Mouse (Mus musculus) hindbrain, embryonic 15.5 days (tissue): ENCODE data around the gene Fancg. TPM values are rescaled to one million over a fixed set of nuclear protein-coding genes. Genes with fewer than 3 reads are reported as not detected.

Source experiments
- ATAC-seq: fragments of 200-750 bp; cut with Nextera tagmentation; 2 replicates; pipeline ENCODE4 v1.8.0; 2017; ENCODE audit warnings: low read depth, moderate number of reproducible peaks, moderate TSS enrichment; ENCODE audit not compliant: low FRiP score
- H3K27ac ChIP-seq: fragments of 300-500 bp; sonication (generic); replicated peaks from 2 replicates; pipeline ENCODE4 v1.5.1; 2015; ENCODE audit warnings: mild to moderate bottlenecking, inconsistent platforms
- H3K27me3 ChIP-seq: fragments of 300-500 bp; sonication (generic); 2 replicates; pipeline ENCODE4 v1.6.1; 2015; ENCODE audit warnings: control low read depth, inconsistent platforms
- H3K36me3 ChIP-seq: fragments of 300-500 bp; sonication (generic); 2 replicates; pipeline ENCODE4 v1.6.1; 2015; ENCODE audit warnings: control low read depth, inconsistent platforms
- H3K4me1 ChIP-seq: fragments of 300-500 bp; sonication (generic); replicated peaks from 2 replicates; pipeline ENCODE4 v1.6.1; 2015; ENCODE audit warnings: control low read depth, inconsistent platforms
- H3K4me2 ChIP-seq: fragments of 300-500 bp; sonication (generic); 2 replicates; pipeline ENCODE4 v1.6.1; 2015; ENCODE audit warnings: moderate library complexity, mild to moderate bottlenecking, inconsistent platforms
- H3K4me3 ChIP-seq: fragments of 300-500 bp; sonication (generic); 2 replicates; pipeline ENCODE4 v1.5.1; 2015; ENCODE audit warnings: mild to moderate bottlenecking, inconsistent platforms
- H3K9ac ChIP-seq: fragments of 300-500 bp; sonication (generic); 2 replicates; pipeline ENCODE4 v1.6.1; 2015; ENCODE audit warnings: inconsistent platforms
- H3K9me3 ChIP-seq: fragments of 300-500 bp; sonication (generic); 2 replicates; pipeline ENCODE4 v1.6.1; 2016; ENCODE audit warnings: control low read depth, inconsistent platforms
- WGBS: fragments of 180-500 bp; shearing (Covaris S2); methylation state at CpG from one replicate; pipeline ENCODE4 v1.1.7; 2015; 5-methylcytosine and 5-hydroxymethylcytosine counted together
- polyA plus RNA-seq: library from polyadenylated mRNA; unstranded; fragments of >200 nt; fragmentation: Nextera tagmentation; extraction: Ambion mirVana; gene quantifications from 2 replicates; pipeline ENCODE4 v1.2.1, GENCODE M21; 2015

Fancg gene
- polyA plus RNA-seq: 21.1 and 25.4 TPM in 2 replicates

DNA sequence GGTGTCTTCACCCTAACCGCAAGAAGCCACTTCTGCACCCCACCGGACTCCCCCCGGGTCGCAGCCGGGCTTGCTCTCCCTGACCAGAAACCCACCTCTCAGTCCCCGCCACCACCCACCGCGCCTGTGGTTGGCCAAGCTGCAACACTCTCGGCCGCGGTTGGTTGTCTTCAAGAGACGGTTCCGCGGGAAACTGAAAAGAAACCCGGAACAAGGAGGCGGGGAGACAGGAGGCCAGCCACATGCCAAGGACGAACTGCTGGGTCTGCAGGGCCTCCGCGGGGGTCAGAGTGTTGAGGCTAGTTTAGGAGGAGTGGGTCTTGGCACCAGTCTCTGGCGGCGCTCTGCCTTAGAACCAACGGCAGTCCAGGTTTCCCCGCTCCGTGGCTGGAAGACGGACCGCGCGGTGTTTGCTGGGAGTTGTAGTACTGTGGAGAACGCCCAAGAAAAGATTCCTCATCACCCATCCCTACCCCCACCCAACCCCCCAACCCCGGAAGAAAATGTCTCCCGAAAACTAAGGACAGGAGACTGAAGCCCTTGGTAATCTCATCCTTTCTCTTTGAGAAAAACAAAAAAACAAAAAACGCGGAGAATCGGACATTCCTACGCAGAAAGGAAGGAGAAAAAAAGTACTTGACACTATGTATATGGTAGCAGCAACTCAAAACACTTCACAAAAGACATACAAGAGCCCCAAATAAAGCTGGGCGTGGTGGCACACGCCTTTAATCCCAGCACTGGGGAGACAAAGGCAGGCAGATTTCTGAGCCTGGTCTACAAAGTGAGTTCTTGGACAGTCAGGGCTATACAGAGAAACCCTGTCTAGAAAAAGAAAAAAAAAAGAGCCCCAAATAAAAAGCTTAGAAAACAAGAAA, at the start of gene Fancg:
Fancg (minus strand) TSS at position 346 of the 878 bp plus-strand sequence.
- ATAC-seq: peak; percentile 95
- WGBS: 1% methylated on average over 37 of the region's 37 CpGs
- H3K9me3 ChIP-seq: no peaks in the 10 kb centered on the region
- no peaks in the 10 kb centered on the region for H3K36me3 ChIP-seq
- peak within 1 kb of the TSS; percentile 82 for H3K4me3 ChIP-seq
- peak within 1 kb of the TSS; percentile 2; the same call in 1 of the 2 replicates for H3K27ac ChIP-seq
- H3K4me2 ChIP-seq: peak within 1 kb of the TSS; percentile 75
- no peaks in the 10 kb centered on the region for H3K27me3 ChIP-seq
- peaks cover 15% of the 10 kb centered on the region for H3K4me1 ChIP-seq
- H3K9ac ChIP-seq: peak within 1 kb of the TSS; percentile 53

DNA sequence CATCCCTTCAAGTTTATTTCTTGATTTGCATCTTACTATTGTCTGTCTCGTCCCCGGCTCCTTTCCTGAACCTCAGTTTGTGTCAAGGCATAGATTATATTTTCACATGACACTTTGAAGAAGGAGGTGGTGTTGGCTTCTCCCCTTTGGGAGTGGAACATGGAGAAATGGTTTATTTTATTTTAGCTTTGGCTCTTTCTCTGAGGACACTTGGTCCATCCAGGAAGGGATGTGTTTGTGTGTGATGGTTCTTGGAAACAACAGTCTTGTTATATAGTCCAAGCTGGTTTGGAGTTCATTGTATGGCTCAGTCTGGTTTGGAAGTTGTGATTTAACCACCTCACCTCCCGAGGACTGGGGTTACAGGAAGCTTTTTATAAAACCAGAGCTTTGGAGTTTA, 49.4 kb upstream of the Fancg start:
- Histone ChIP-seq H3K4me3 (peak overlapping the region; percentile 77), H3K9ac (peak overlapping the region; percentile 72), H3K9me3 (no peaks in the 10 kb centered on the region), H3K4me1 (peaks cover 17% of the 10 kb centered on the region), H3K27ac (peak overlapping the region; percentile 86; the same call in 1 of the 2 replicates), H3K4me2 (peak overlapping the region; percentile 69), H3K27me3 (no peaks in the 10 kb centered on the region), H3K36me3 (no peaks in the 10 kb centered on the region)
- 32% methylated on average over 3 of the region's 3 CpGs for WGBS
- ATAC-seq: no peak

DNA sequence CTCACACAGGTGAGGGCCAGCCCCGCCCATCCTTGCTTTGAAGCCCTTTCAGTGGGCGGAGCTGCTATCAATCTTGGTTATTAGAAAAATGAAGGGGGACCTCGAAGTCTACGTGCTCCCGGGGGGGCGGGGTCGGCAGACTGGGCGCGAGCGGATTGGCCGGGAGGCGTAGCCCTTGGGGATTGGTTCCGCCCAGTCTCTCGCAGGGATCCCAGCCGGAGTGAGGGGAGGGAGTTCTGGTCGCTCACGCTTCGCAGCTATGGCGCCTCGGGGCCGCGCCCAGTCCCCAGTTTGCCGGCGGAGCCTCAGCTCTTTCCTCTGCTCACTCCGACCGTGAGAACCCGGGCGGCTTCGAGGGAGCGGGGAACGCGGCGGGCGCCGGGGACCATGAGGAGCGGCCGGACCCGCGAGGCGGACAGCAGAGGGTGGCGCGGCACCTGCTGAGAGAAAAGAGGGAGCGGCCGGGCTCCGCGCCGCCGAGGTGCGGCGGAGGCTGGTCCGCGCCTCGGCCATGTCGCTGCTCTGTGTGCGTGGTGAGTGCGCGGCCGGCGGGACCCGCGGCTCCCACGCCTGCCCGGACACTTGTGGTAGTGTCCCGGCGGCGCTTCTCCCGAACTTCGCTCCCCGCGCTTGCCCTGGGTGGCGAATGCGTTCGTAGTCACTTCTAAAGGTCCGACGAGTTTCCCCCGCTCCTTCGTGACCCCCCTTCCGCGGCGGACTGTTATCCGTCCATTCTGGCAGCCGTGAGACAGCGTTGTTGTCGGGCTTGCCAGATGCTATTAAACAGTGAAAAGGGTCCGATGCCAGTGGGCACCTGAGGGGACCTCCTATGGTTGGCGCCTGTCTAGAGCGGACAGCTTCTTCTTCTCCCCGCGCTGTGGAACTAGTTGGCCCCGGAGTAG, 48.7 kb upstream of the Fancg start, which contains the start of gene Unc13b:
Unc13b (plus strand) TSS at position 201 of the 902 bp plus-strand sequence.
- under 1% methylated on average over 90 of the region's 90 CpGs for WGBS
- peak within 1 kb of the TSS; percentile 86 for H3K27ac ChIP-seq
- no peaks in the 10 kb centered on the region for H3K9me3 ChIP-seq
- peak within 1 kb of the TSS; percentile 77 for H3K4me3 ChIP-seq
- H3K27me3 ChIP-seq: no peaks in the 10 kb centered on the region
- H3K36me3 ChIP-seq: no peaks in the 10 kb centered on the region
- peaks cover 17% of the 10 kb centered on the region for H3K4me1 ChIP-seq
- peak; percentile 97 for ATAC-seq
- H3K9ac ChIP-seq: peak within 1 kb of the TSS; percentile 72
- H3K4me2 ChIP-seq: peak within 1 kb of the TSS; percentile 69

DNA sequence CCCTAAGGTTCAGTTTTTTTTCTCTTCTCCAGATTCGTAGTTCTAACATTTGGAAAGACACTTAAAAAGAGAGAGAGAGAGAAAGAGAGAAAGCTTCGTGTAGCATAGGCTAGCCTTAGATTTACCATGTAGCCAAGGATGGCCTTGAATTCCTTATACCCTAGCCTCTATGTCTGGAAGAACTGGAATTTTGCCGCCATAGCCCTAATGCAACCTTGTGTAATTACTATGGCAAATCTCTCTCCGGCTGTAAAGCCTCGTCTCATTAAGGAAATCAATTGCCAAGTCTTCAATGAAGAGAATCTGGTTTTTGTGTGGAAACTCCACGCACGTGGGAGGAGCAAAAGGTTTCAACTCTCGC, 48.1 kb upstream of the Fancg start:
- H3K27me3 ChIP-seq: no peaks in the 10 kb centered on the region
- H3K4me2 ChIP-seq: peak overlapping the region; percentile 69
- no peaks in the 10 kb centered on the region for H3K36me3 ChIP-seq
- ATAC-seq: no peak
- H3K9me3 ChIP-seq: no peaks in the 10 kb centered on the region
- peak overlapping the region; percentile 77 for H3K4me3 ChIP-seq
- H3K9ac ChIP-seq: peak overlapping the region; percentile 72; the same call in 1 of the 2 replicates
- peaks cover 17% of the 10 kb centered on the region for H3K4me1 ChIP-seq
- WGBS: 20% methylated on average over 8 of the region's 8 CpGs
- peak overlapping the region; percentile 86 for H3K27ac ChIP-seq

DNA sequence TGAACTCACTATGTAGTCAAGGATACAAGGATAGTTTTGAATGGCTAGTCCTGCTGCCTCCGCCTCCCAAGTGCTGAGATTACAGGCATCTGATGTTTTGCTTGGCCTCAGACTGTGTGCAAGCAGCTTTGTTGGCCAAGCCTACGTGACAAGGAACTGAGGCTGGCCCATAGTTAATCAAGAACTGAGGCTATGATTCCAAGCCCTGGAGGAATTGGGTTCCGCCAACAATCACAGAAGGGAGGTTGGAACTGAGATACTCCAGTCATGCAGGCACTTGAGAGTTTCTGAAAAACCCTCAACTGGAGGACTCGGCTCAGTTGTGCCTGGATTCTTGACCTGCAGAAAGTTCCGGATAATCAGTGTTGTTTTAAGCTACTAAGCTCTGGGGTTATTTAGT, 47.3 kb upstream of the Fancg start:
- 95% methylated on average over 5 of the region's 5 CpGs for WGBS
- H3K36me3 ChIP-seq: no peaks in the 10 kb centered on the region
- no peak overlapping the region for H3K4me2 ChIP-seq
- no peaks in the 10 kb centered on the region for H3K27me3 ChIP-seq
- H3K27ac ChIP-seq: no peak overlapping the region
- ATAC-seq: no peak
- no peaks in the 10 kb centered on the region for H3K9me3 ChIP-seq
- peaks cover 17% of the 10 kb centered on the region for H3K4me1 ChIP-seq
- H3K4me3 ChIP-seq: no peak overlapping the region
- H3K9ac ChIP-seq: no peak overlapping the region

DNA sequence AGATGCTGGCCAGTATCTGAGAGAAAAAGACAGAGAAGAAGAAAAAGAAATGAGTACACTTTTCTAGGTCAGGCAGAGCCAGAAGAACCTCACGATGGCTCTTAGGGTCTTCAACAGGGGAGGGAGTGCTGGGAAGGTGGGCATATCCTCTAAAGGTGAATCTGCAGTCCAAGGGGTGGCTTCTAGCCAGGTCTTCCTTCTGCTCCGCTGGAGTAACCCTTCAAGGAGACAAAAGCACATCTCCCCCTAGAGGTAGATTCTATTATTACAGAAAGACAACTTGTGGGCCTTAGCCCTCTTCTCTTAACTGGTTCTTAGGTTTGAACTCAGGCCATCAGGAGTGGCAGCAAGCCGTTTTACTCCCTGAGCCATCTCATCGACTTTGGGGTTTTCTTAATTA, 42.3 kb upstream of the Fancg start:
- Histone ChIP-seq H3K4me1 (no peaks in the 10 kb centered on the region), H3K9me3 (no peaks in the 10 kb centered on the region), H3K27me3 (no peaks in the 10 kb centered on the region), H3K36me3 (no peaks in the 10 kb centered on the region), H3K27ac (no peak overlapping the region), H3K9ac (no peak overlapping the region), H3K4me3 (no peak overlapping the region), H3K4me2 (no peak overlapping the region)
- ATAC-seq: no peak
- WGBS: 9% methylated on average over 4 of the region's 4 CpGs

DNA sequence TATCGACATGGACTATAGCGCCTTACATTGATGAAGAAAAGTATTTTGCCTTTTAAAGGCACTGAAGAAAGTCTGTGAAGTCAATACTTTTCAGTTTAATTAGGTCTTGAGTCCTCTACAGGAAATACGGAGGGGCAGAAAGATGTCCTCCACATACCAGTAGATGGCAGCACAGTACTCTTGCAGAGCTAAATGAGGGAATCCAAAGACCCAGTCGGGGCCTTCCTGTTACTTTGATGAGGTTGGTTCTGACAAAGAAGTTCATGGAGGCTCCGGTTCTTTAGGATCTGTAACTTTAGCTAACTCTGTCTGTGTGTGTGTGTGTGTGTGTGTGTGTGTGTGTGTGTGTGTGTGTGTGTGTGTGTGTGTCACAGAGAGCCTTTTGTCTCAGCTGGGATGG, 36.9 kb upstream of the Fancg start:
- Histone ChIP-seq H3K9ac (no peak overlapping the region), H3K27ac (no peak overlapping the region), H3K4me2 (peak overlapping the region; percentile 93; the same call in 1 of the 2 replicates), H3K4me3 (no peak overlapping the region), H3K4me1 (peaks cover 30% of the 10 kb centered on the region), H3K9me3 (no peaks in the 10 kb centered on the region), H3K27me3 (no peaks in the 10 kb centered on the region), H3K36me3 (no peaks in the 10 kb centered on the region)
- WGBS: 8% methylated on average over 5 of the region's 5 CpGs
- no peak for ATAC-seq

DNA sequence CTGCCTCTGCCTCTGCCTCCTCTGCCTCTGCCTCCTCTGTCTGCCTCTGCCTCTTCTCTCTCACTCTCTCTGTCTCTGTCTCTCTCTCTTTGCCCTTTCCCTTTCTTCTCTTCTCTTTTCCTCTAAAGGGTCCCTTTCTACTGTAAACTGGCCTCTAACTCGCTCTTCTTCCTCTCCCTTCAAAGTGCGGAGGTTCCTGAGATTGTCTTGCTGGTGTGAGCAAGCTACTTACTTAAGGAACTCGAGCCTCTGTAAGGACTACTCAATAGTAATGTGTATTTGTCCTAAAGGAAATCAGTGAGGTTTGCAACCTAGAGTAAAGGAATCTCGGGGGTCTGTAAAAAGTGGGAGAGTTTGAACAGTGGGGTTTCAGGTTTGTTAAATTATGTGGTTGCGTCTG, 36.3 kb upstream of the Fancg start:
- peak overlapping the region; percentile 93 for H3K4me2 ChIP-seq
- no peak overlapping the region for H3K27ac ChIP-seq
- no peak overlapping the region for H3K4me3 ChIP-seq
- 62% methylated on average over 5 of the region's 5 CpGs for WGBS
- no peaks in the 10 kb centered on the region for H3K27me3 ChIP-seq
- H3K36me3 ChIP-seq: no peaks in the 10 kb centered on the region
- no peak overlapping the region for H3K9ac ChIP-seq
- ATAC-seq: no peak
- H3K9me3 ChIP-seq: no peaks in the 10 kb centered on the region
- H3K4me1 ChIP-seq: peaks cover 30% of the 10 kb centered on the region

DNA sequence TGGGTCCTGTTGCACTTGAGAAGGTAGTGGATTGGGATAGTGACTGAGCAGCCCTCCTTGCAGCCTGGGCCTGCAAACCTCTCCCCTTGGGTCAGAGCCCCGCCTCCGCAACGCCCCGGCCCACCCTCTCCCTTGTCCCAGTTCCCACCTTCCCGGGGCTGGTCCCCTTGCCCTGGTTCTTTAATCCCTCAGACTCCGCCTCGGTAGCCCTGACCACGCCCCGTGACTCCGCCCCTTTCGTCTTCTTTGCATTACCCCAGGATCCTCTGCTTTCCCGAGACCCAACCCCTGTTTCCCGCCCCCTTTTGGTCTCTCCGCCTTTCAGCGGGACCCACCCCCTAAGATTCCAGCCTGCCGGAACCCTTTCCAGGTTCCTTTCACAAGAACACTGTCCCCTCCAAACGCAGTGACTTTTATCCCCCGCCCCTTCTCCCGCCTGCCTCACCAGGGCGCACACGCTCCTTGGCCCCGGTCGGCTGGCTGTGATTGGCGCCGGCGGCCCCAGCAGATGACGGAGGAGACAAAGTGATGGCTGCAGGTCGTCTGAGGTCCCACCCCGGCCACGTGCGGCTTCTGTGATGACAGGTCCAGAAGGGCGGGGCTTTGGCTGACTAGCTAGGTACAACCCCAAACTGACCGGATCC, 35.5 kb upstream of the Fancg start, which contains the start of gene Fam214b:
Fam214b (minus strand) TSS at position 562 of the 644 bp plus-strand sequence.
- WGBS: 0% methylated on average over 33 of the region's 33 CpGs
- peak within 1 kb of the TSS; percentile 93 for H3K4me2 ChIP-seq
- peak; percentile 92 for ATAC-seq
- peak within 1 kb of the TSS; percentile 83 for H3K27ac ChIP-seq
- H3K9ac ChIP-seq: peak within 1 kb of the TSS; percentile 66
- H3K4me3 ChIP-seq: peak within 1 kb of the TSS; percentile 73
- H3K4me1 ChIP-seq: peaks cover 32% of the 10 kb centered on the region
- H3K27me3 ChIP-seq: no peaks in the 10 kb centered on the region
- no peaks in the 10 kb centered on the region for H3K9me3 ChIP-seq
- H3K36me3 ChIP-seq: no peaks in the 10 kb centered on the region

DNA sequence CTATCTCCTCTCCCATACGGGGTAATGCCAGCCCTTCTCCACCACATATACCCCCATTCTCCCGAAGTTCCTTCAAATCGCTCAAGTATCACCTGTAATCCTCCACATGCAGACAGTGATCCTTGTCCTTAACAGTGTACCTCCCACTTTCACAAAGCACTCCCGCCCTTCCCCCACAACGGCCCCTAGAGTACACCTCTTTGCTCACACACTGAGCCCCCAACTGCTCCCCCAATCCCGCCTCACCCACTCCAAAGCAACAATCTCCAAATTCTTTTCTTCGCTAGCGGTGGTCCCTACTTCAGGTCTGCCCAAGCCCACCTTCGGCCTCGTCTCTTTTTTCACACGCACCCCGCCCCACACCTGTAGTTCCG, 35.0 kb upstream of the Fancg start:
- H3K36me3 ChIP-seq: no peaks in the 10 kb centered on the region
- peak overlapping the region; percentile 66 for H3K9ac ChIP-seq
- peak overlapping the region; percentile 93 for H3K4me2 ChIP-seq
- peak; percentile 4 for ATAC-seq
- peak overlapping the region; percentile 73 for H3K4me3 ChIP-seq
- WGBS: 3% methylated on average over 13 of the region's 13 CpGs
- H3K27me3 ChIP-seq: no peaks in the 10 kb centered on the region
- no peaks in the 10 kb centered on the region for H3K9me3 ChIP-seq
- H3K27ac ChIP-seq: peak overlapping the region; percentile 83
- H3K4me1 ChIP-seq: peaks cover 36% of the 10 kb centered on the region

DNA sequence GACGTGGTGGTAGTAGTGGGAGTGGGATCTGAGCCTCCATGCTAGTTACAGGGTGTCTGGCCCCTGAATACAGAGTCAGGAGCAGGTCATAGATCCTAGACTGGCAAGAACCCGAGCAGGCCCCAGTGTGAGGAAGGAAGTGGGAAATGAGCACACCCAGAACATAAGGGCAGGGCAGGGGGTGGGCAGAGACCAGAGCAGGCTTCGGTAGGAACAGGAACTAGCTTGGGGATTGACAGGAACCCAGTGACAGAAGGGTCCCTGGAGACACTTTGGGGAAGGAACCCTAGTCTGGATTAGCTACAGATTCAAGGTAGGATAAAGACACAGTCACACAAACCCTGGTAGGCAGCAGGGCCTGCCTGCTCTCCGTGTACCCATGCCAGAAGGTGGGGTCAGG, 34.4 kb upstream of the Fancg start:
- no peak for ATAC-seq
- Histone ChIP-seq H3K4me3 (peak overlapping the region; percentile 73), H3K9ac (peak overlapping the region; percentile 66; the same call in 1 of the 2 replicates), H3K36me3 (no peaks in the 10 kb centered on the region), H3K9me3 (no peaks in the 10 kb centered on the region), H3K27me3 (no peaks in the 10 kb centered on the region), H3K4me1 (peaks cover 37% of the 10 kb centered on the region), H3K4me2 (peak overlapping the region; percentile 93), H3K27ac (peak overlapping the region; percentile 83)
- 0% methylated on average over 4 of the region's 4 CpGs for WGBS
